Mouse (Mus musculus): ENCODE results near the gene Spsb3. TPM values are rescaled to one million over a fixed set of nuclear protein-coding genes. Genes with fewer than 3 reads are reported as not detected.

Spsb3 gene
- polyA plus RNA-seq, 1 experiment from 2014 or later = 51.5 TPM

DNA sequence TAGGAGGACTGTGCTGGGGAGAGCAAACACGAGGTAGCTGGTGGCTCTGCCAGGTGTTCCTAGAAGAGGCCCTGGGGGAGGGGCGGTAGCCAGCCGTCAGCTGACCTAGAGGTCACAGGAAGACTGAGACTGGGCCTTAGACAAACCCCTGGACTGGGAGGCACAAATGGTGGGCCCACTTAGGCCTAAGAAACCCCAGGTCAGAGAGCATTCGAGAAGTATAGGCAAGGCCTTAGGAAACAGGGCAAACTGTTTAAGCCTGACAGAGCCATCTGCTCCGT, 8.4 kb upstream of the Spsb3 start:
- no peaks in the 10 kb centered on the region for H3K9me3 ChIP-seq (replicated peaks)
- H3K9ac ChIP-seq = no peak overlapping the region
- H3K4me3 ChIP-seq = no peak overlapping the region
- no peak overlapping the region for H3K27ac ChIP-seq
- H3K4me1 ChIP-seq = no peaks in the 10 kb centered on the region
- H3K27me3 ChIP-seq = no peaks in the 10 kb centered on the region
- H3K36me3 ChIP-seq = peaks cover 10% of the 10 kb centered on the region; the same call in 1 of the 2 replicates
- no peak overlapping the region for H3K4me2 ChIP-seq (replicated peaks)
- WGBS = 40% methylated on average over 5 of the region's 5 CpGs
- no peak for ATAC-seq (ENCODE audit: low FRiP score)

DNA sequence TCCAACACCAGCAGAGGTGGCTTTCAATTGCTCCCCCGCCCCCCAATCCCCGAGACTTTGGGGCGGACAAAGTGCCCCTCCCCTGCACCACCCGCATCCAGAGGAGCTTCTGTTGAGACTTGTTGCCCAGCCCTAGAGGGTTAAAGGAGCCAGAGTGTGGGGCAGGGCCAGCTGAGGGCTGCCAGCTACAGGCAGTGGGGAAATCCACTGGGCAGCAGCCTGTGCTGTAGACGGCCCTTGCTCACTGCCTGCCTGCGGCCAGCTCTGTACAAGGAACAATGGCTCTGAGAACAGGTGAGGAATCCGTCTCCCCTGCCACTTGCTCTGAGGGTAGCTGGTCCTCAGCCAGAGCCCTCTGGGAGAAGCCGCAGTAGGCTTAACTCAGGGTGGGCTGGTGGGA, 7.9 kb upstream of the Spsb3 start:
- Histone ChIP-seq H3K9me3 (replicated peaks) (no peaks in the 10 kb centered on the region), H3K27me3 (no peaks in the 10 kb centered on the region), H3K36me3 (peaks cover 14% of the 10 kb centered on the region; the same call in 1 of the 2 replicates), H3K4me3 (no peak overlapping the region), H3K27ac (no peak overlapping the region), H3K4me1 (no peaks in the 10 kb centered on the region), H3K9ac (no peak overlapping the region), H3K4me2 (replicated peaks) (no peak overlapping the region)
- 78% methylated on average over 8 of the region's 8 CpGs for WGBS
- no peak for ATAC-seq (ENCODE audit: low FRiP score)

GRCm38 (mm10) chr17:24881738-24882440, 4.6 kb upstream of the Spsb3 start:
- Histone ChIP-seq H3K36me3 (peaks cover 23% of the 10 kb centered on the region; the same call in 1 of the 2 replicates), H3K27ac (no peak overlapping the region), H3K27me3 (no peaks in the 10 kb centered on the region), H3K9ac (no peak overlapping the region), H3K9me3 (replicated peaks) (no peaks in the 10 kb centered on the region), H3K4me2 (replicated peaks) (no peak overlapping the region), H3K4me3 (no peak overlapping the region), H3K4me1 (peaks cover 11% of the 10 kb centered on the region)
- no peak for ATAC-seq (ENCODE audit: low FRiP score)
- WGBS = 52% methylated on average over 7 of the region's 7 CpGs

DNA sequence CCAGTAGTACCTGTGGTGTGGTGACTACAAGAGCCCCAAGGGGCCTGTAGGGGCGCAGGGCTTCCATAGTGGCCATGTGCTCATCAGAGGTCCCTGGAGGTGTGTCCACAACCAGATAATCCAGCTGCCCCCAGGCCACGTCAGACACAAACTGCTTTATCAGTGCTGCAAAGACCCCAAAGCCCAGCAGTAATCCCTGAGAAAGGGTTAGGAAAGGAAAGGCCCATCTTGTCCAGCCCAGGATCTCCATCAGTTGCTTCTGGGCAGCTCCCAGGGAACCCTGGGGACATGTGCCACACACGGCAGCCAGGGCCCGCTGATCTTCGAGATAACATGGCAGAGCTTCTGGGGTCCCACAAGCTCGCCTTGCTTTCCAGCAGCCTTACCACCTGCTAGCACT, 2.1 kb upstream of the Spsb3 start:
- Histone ChIP-seq H3K27ac (no peak overlapping the region), H3K36me3 (peaks cover 26% of the 10 kb centered on the region; the same call in 1 of the 2 replicates), H3K4me1 (peaks cover 23% of the 10 kb centered on the region), H3K4me3 (0 out of 2 replicates have a peak overlapping the region, but pooled peaks have one; percentile 78), H3K27me3 (no peaks in the 10 kb centered on the region), H3K9me3 (replicated peaks) (no peaks in the 10 kb centered on the region), H3K4me2 (replicated peaks) (no peak overlapping the region), H3K9ac (no peak overlapping the region)
- WGBS = 91% methylated on average over 6 of the region's 6 CpGs
- no peak for ATAC-seq (ENCODE audit: low FRiP score)

GRCm38 (mm10) chr17:24885356-24886133, 898 bp upstream of the Spsb3 start:
- Histone ChIP-seq H3K27me3 (no peaks in the 10 kb centered on the region), H3K4me1 (peaks cover 23% of the 10 kb centered on the region), H3K9me3 (replicated peaks) (no peaks in the 10 kb centered on the region), H3K4me2 (replicated peaks) (peak overlapping the region; percentile 92), H3K36me3 (peaks cover 36% of the 10 kb centered on the region), H3K4me3 (peak overlapping the region; percentile 78), H3K27ac (no peak overlapping the region), H3K9ac (peak overlapping the region; percentile 57)
- no peak for ATAC-seq (ENCODE audit: low FRiP score)
- 25% methylated on average over 22 of the region's 22 CpGs for WGBS

- ATAC-seq (ENCODE audit: low FRiP score) = peak; percentile 48
- H3K4me2 ChIP-seq (replicated peaks) = peak overlapping the region; percentile 76
Measured at GRCm38 (mm10) chr17:24886932-24887271, 459 bp downstream of the Spsb3 start.

DNA sequence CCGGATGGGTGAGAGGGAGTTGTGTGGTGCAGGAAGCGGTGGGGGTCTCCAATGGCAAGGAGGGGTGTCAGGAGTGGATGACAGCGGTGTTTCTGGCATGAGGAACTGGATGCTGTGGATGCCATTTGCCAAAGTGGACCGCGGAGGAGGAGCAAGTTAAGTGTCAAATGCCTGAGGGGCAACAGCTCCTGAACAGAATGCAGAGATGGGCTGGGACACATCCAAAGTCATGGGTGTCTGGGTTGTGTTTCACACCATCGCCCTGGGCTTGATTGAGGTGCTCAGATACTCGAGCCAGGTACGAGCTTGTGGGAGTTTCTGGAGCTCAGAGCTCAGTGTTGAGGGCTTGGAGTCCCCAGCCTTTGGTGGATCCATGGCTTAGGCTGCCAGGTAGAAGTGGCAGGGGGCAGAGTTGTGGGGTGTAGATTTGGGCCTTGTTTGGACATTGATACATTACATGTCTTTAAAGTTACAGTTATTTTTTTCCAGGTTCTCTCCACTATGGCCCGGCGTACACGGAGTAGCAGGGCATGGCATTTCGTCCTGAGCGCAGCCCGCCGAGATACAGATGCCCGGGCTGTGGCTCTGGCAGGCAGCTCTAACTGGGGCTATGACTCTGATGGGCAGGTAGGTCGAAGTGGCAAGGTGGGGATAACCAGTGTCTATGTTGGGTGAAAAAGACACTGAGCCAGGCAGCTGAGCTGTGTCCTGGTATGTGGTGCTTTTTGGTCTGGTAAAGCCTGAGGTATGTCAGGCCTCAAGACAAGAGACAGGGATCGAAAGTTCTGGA, 1.0 kb downstream of the Spsb3 start:
- H3K9ac ChIP-seq = peak overlapping the region; percentile 72
- H3K4me1 ChIP-seq = peaks cover 23% of the 10 kb centered on the region
- H3K27ac ChIP-seq = no peak overlapping the region
- H3K4me3 ChIP-seq = peak overlapping the region; percentile 83
- peak overlapping the region; percentile 76 for H3K4me2 ChIP-seq (replicated peaks)
- peaks cover 51% of the 10 kb centered on the region for H3K36me3 ChIP-seq
- no peaks in the 10 kb centered on the region for H3K9me3 ChIP-seq (replicated peaks)
- WGBS = 67% methylated on average over 18 of the region's 18 CpGs
- ATAC-seq (ENCODE audit: low FRiP score) = no peak
- no peaks in the 10 kb centered on the region for H3K27me3 ChIP-seq

More at GRCm38 (mm10) chr17:24886932-24887271, 459 bp downstream of the Spsb3 start:
- Histone ChIP-seq H3K27me3 (no peaks in the 10 kb centered on the region), H3K9ac (peak overlapping the region; percentile 72), H3K4me3 (peak overlapping the region; percentile 83), H3K4me1 (peaks cover 23% of the 10 kb centered on the region), H3K36me3 (peaks cover 50% of the 10 kb centered on the region), H3K27ac (peak overlapping the region; percentile 77), H3K9me3 (replicated peaks) (no peaks in the 10 kb centered on the region)
- WGBS = under 1% methylated on average over 18 of the region's 18 CpGs

GRCm38 (mm10) chr17:24888862-24889261, 2.4 kb downstream of the Spsb3 start:
- Histone ChIP-seq H3K9me3 (replicated peaks) (no peaks in the 10 kb centered on the region), H3K27me3 (no peaks in the 10 kb centered on the region), H3K27ac (no peak overlapping the region), H3K4me3 (no peak overlapping the region), H3K4me2 (replicated peaks) (no peak overlapping the region), H3K4me1 (peaks cover 27% of the 10 kb centered on the region), H3K36me3 (peaks cover 50% of the 10 kb centered on the region), H3K9ac (no peak overlapping the region)
- ATAC-seq (ENCODE audit: low FRiP score) = no peak
- WGBS = 90% methylated on average over 3 of the region's 3 CpGs

DNA sequence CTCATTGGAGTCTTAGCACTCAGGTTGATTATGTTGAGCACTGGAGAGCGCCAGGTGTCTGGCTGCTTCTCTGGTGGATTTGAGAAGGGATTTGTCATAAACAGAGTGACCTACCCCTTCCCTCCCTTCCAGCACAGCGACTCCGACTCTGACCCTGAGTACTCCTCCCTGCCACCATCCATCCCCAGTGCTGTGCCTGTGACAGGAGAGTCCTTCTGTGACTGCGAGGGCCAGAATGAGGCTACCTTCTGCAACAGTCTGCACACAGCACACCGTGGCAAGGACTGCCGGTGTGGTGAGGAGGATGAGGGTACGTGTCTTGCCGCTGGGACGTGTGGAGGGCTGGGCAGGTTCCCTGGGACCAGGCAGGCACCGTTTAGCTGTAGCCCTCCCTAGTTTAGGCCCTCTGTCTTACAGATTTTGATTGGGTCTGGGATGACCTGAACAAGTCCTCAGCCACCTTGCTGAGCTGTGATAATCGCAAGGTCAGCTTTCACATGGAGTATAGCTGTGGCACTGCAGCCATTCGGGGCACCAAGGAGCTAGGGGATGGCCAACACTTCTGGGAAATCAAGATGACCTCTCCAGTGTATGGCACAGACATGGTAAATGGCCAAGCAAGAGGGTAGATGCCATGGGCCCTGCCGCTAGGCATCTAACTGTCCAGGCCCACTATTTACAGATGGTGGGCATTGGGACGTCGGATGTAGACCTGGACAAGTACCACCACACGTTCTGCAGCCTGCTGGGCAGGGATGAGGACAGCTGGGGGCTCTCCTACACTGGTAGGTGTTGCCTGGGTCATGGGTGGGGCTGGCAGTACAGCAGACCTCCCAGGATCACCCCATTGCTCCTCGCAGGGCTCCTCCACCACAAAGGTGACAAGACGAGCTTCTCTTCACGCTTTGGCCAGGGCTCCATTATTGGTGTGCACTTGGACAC, 4.0 kb downstream of the Spsb3 start:
- no peak overlapping the region for H3K9ac ChIP-seq
- H3K9me3 ChIP-seq (replicated peaks) = no peaks in the 10 kb centered on the region
- H3K27ac ChIP-seq = no peak overlapping the region
- ATAC-seq (ENCODE audit: low FRiP score) = no peak
- no peak overlapping the region for H3K4me2 ChIP-seq (replicated peaks)
- no peak overlapping the region for H3K4me3 ChIP-seq
- 90% methylated on average over 19 of the region's 19 CpGs for WGBS
- H3K27me3 ChIP-seq = no peaks in the 10 kb centered on the region
- peaks cover 45% of the 10 kb centered on the region for H3K36me3 ChIP-seq
- H3K4me1 ChIP-seq = peaks cover 26% of the 10 kb centered on the region

- peaks cover 31% of the 10 kb centered on the region for H3K4me1 ChIP-seq
Measured at GRCm38 (mm10) chr17:24891321-24891720, 4.9 kb downstream of the Spsb3 start.

DNA sequence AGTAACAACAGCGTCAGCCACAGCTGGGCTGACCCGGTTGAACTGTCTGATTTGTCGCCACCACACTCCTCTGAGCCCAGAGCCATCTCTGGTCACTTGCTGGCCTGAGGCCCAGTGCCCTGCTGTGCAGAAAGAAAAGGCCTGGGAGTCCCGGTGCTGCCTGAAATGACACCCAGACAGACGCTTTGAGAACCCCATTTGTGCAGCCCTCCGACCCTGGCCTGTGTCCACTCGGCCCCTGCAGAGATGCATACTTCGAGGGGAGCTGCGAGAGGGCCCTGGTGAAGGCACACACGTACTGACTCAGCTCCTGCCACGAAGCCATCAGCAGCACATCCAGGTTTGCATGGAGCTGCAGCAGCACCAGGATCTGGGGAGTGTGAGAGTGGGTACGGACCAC, 6.3 kb downstream of the Spsb3 start:
- WGBS = 89% methylated on average over 12 of the region's 12 CpGs
- Histone ChIP-seq H3K4me1 (peaks cover 35% of the 10 kb centered on the region), H3K9ac (no peak overlapping the region), H3K27ac (no peak overlapping the region), H3K36me3 (peaks cover 51% of the 10 kb centered on the region), H3K9me3 (replicated peaks) (no peaks in the 10 kb centered on the region), H3K4me3 (no peak overlapping the region), H3K4me2 (replicated peaks) (no peak overlapping the region), H3K27me3 (no peaks in the 10 kb centered on the region)
- no peak for ATAC-seq (ENCODE audit: low FRiP score)

More at GRCm38 (mm10) chr17:24891321-24891720, 4.9 kb downstream of the Spsb3 start:
- Histone ChIP-seq H3K27ac (no peak overlapping the region), H3K27me3 (no peaks in the 10 kb centered on the region), H3K36me3 (peaks cover 45% of the 10 kb centered on the region), H3K4me2 (replicated peaks) (no peak overlapping the region), H3K9ac (no peak overlapping the region), H3K4me3 (no peak overlapping the region), H3K9me3 (replicated peaks) (no peaks in the 10 kb centered on the region)
- ATAC-seq (ENCODE audit: low FRiP score) = no peak
- WGBS = 88% methylated on average over 13 of the region's 13 CpGs

Measured in hindbrain, embryonic 12.5 days (tissue).